Mouse (Mus musculus) liver, postnatal 0 days (tissue): ENCODE data around the gene C530008M17Rik. TPM values are rescaled to one million over a fixed set of nuclear protein-coding genes. Genes with fewer than 3 reads are reported as not detected.

Source experiments
- ATAC-seq: fragments of 200-750 bp; cut with Nextera tagmentation; 2 replicates; pipeline ENCODE4 v1.8.0; 2017; ENCODE audit warnings: mild to moderate bottlenecking, moderate library complexity
- DNase-seq: peaks from one replicate; pipeline ENCODE4 v3.0.0-alpha.2; 2016
- H3K27ac ChIP-seq: fragments of 300-500 bp; sonication (generic); 2 replicates; pipeline ENCODE4 v1.5.1; 2014; ENCODE audit warnings: antibody characterized with exemption, moderate library complexity, mild to moderate bottlenecking, low read depth
- H3K27me3 ChIP-seq: fragments of 300-500 bp; sonication (generic); 2 replicates; pipeline ENCODE4 v1.6.1; 2014; ENCODE audit warnings: low read length, control low read depth, mixed read lengths; ENCODE audit not compliant: insufficient read depth
- H3K36me3 ChIP-seq: fragments of 300-500 bp; sonication (generic); replicated peaks from 2 replicates; pipeline ENCODE4 v1.6.1; 2014; ENCODE audit warnings: mild to moderate bottlenecking, control low read depth, low read length, moderate library complexity, mixed read lengths; ENCODE audit not compliant: insufficient read depth
- H3K4me1 ChIP-seq: fragments of 300-500 bp; sonication (generic); 2 replicates; pipeline ENCODE4 v1.6.1; 2014; ENCODE audit warnings: antibody characterized with exemption, mild to moderate bottlenecking, control low read depth; ENCODE audit not compliant: insufficient read depth
- H3K4me2 ChIP-seq: fragments of 300-500 bp; sonication (generic); 2 replicates; pipeline ENCODE4 v1.6.1; 2014; ENCODE audit warnings: low read depth, mild to moderate bottlenecking, low read length, moderate library complexity, mixed read lengths
- H3K4me3 ChIP-seq: fragments of 300-500 bp; sonication (generic); 2 replicates; pipeline ENCODE4 v1.5.1; 2014; ENCODE audit warnings: low read depth, low read length
- H3K9ac ChIP-seq: fragments of 300-500 bp; sonication (generic); replicated peaks from 2 replicates; pipeline ENCODE4 v1.6.1; 2014; ENCODE audit warnings: mild to moderate bottlenecking, moderate library complexity
- H3K9me3 ChIP-seq: fragments of 300-500 bp; sonication (generic); 2 replicates; pipeline ENCODE4 v1.6.1; 2016; ENCODE audit warnings: mild to moderate bottlenecking, control low read depth, low read length, mixed read lengths
- CTCF ChIP-seq: sonication (generic); IDR thresholded peaks from 2 replicates; pipeline ENCODE4 v1.5.1; 2016; ENCODE audit warnings: antibody characterized with exemption, low read depth
- EP300 ChIP-seq: IDR thresholded peaks from 2 replicates; pipeline ENCODE4 v1.6.1; 2016; ENCODE audit warnings: antibody characterized with exemption, low read depth, mild to moderate bottlenecking
- WGBS: fragments of 180-500 bp; shearing (Covaris S2); extraction: QIAGEN DNeasy Blood & Tissue Kit; methylation state at CpG from one replicate; pipeline ENCODE4 v1.1.7; 2014; ENCODE audit not compliant: insufficient replicate concordance; 5-methylcytosine and 5-hydroxymethylcytosine counted together
- polyA plus RNA-seq: library from polyadenylated mRNA; unstranded; fragments of >200 nt; fragmentation: Nextera tagmentation; extraction: Ambion mirVana; gene quantifications from 2 replicates; pipeline ENCODE4 v1.2.1, GENCODE M21; 2015

C530008M17Rik gene
- polyA plus RNA-seq, 1 experiment from 2014 or later = 3.9 TPM

- Histone ChIP-seq H3K9me3 (no peaks in the 10 kb centered on the region), H3K4me3 (no peak overlapping the region), H3K27ac (no peak overlapping the region), H3K4me2 (no peak overlapping the region), H3K4me1 (no peaks in the 10 kb centered on the region), H3K36me3 (no peaks in the 10 kb centered on the region), H3K27me3 (no peaks in the 10 kb centered on the region), H3K9ac (no peak overlapping the region)
- TF ChIP-seq EP300 = no peak
- TF ChIP-seq CTCF = no peak
- DNase-seq = no peak
- WGBS = 78% methylated on average over 5 of the region's 5 CpGs
- ATAC-seq = no peak
Measured at GRCm38 (mm10) chr5:76752351-76752750, 96.0 kb downstream of the C530008M17Rik start.

- H3K9me3 ChIP-seq = no peaks in the 10 kb centered on the region
- no peak overlapping the region for H3K9ac ChIP-seq
- no peaks in the 10 kb centered on the region for H3K36me3 ChIP-seq
- TF ChIP-seq EP300 (no peak), CTCF (no peak)
- no peaks in the 10 kb centered on the region for H3K4me1 ChIP-seq
- no peak for ATAC-seq
- H3K4me2 ChIP-seq = no peak overlapping the region
- no peak overlapping the region for H3K27ac ChIP-seq
- no peaks in the 10 kb centered on the region for H3K27me3 ChIP-seq
- no peak for DNase-seq
- 65% methylated on average over 3 of the region's 3 CpGs for WGBS
- H3K4me3 ChIP-seq = no peak overlapping the region
Measured at GRCm38 (mm10) chr5:76760349-76760748, 104.0 kb downstream of the C530008M17Rik start.

- no peak for TF ChIP-seq EP300
- no peak for TF ChIP-seq CTCF
- no peak overlapping the region for H3K4me2 ChIP-seq
- ATAC-seq = no peak
- no peaks in the 10 kb centered on the region for H3K4me1 ChIP-seq
- WGBS = 80% methylated on average over 14 of the region's 14 CpGs
- no peak overlapping the region for H3K9ac ChIP-seq
- no peak overlapping the region for H3K4me3 ChIP-seq
- H3K27me3 ChIP-seq = no peaks in the 10 kb centered on the region
- H3K27ac ChIP-seq = no peak overlapping the region
- no peaks in the 10 kb centered on the region for H3K9me3 ChIP-seq
- no peaks in the 10 kb centered on the region for H3K36me3 ChIP-seq
- DNase-seq = no peak
Measured at GRCm38 (mm10) chr5:76762030-76762698, 105.9 kb downstream of the C530008M17Rik start.

GRCm38 (mm10) chr5:76763148-76763701 is 106.9 kb downstream of the C530008M17Rik start:
- DNase-seq (no peak), ATAC-seq (no peak)
- Histone ChIP-seq H3K9me3 (no peaks in the 10 kb centered on the region), H3K4me2 (no peak overlapping the region), H3K4me3 (no peak overlapping the region), H3K9ac (no peak overlapping the region), H3K27me3 (no peaks in the 10 kb centered on the region), H3K27ac (no peak overlapping the region), H3K36me3 (no peaks in the 10 kb centered on the region), H3K4me1 (no peaks in the 10 kb centered on the region)
- WGBS = 71% methylated on average over 10 of the region's 10 CpGs
- no peak for TF ChIP-seq EP300
- no peak for TF ChIP-seq CTCF

- no peak for ATAC-seq
- Histone ChIP-seq H3K4me1 (no peaks in the 10 kb centered on the region), H3K27ac (no peak overlapping the region), H3K4me2 (no peak overlapping the region), H3K9me3 (no peaks in the 10 kb centered on the region), H3K36me3 (no peaks in the 10 kb centered on the region), H3K4me3 (no peak overlapping the region), H3K27me3 (no peaks in the 10 kb centered on the region), H3K9ac (no peak overlapping the region)
- 58% methylated on average over 6 of the region's 6 CpGs for WGBS
- no peak for TF ChIP-seq CTCF
- no peak for TF ChIP-seq EP300
- no peak for DNase-seq
Measured at GRCm38 (mm10) chr5:76763731-76764130, 107.4 kb downstream of the C530008M17Rik start.

- TF ChIP-seq CTCF (peak; percentile 22; the same call in 1 of the 2 replicates), EP300 (no peak)
- H3K4me2 ChIP-seq = no peak overlapping the region
- H3K9me3 ChIP-seq = no peaks in the 10 kb centered on the region
- H3K4me3 ChIP-seq = no peak overlapping the region
- no peak overlapping the region for H3K9ac ChIP-seq
- ATAC-seq (no peak), DNase-seq (no peak)
- H3K27ac ChIP-seq = no peak overlapping the region
- WGBS = 63% methylated on average over 3 of the region's 3 CpGs
- no peaks in the 10 kb centered on the region for H3K36me3 ChIP-seq
- no peaks in the 10 kb centered on the region for H3K27me3 ChIP-seq
- H3K4me1 ChIP-seq = no peaks in the 10 kb centered on the region
Measured at GRCm38 (mm10) chr5:76769014-76769413, 112.7 kb downstream of the C530008M17Rik start.
